Mouse (Mus musculus): ENCODE data around the gene Nif3l1. TPM values are rescaled to one million over a fixed set of nuclear protein-coding genes. Genes with fewer than 3 reads are reported as not detected.

The Nif3l1 gene
- total RNA-seq (2012; rRNA removed) (26.9 and 28.5 TPM in 2 replicates), polyA plus RNA-seq (2012; ENCODE audit: insufficient read depth in 1 of 2, insufficient read length in 2 of 2, low read depth in 1 of 2, low replicate concordance in 2 of 2, missing spikeins in 1 of 2) (10 to 100 TPM in 1 of 2 experiments, not detected in 1; 32.8 TPM)

GRCm38 (mm10) chr1:58445143-58445722 lies at the start of gene Nif3l1, which contains the start of gene Ppil3:
Gene Nif3l1 (plus strand): TSS chr1:58445151.
Gene Ppil3 (minus strand): TSS chr1:58445486.
- no peak for TF ChIP-seq JUND (IDR thresholded peaks at IDR 0.05; ENCODE audit: low read depth, low read length)
- peak; percentile 82; the same call in 1 of the 2 replicates for TF ChIP-seq POLR2AphosphoS2 (IDR thresholded peaks at IDR 0.05; ENCODE audit: low read length)
- TF ChIP-seq NRF1 (IDR thresholded peaks at IDR 0.05; ENCODE audit: insufficient read depth, low read depth, low read length, poor library complexity, severe bottlenecking): peak; percentile 21; the same call in 1 of the 2 replicates
- peak; percentile 31; the same call in 1 of the 2 replicates for TF ChIP-seq MAZ (IDR thresholded peaks at IDR 0.05; ENCODE audit: low read depth, low read length)
- peak; percentile 91; the same call in 1 of the 2 replicates for TF ChIP-seq UBTF (IDR thresholded peaks at IDR 0.05; ENCODE audit: borderline replicate concordance, insufficient read depth, low read depth, low read length)
- peak; percentile 77 for TF ChIP-seq NELFE (IDR thresholded peaks at IDR 0.05; ENCODE audit: low read depth, low read length)
- TF ChIP-seq ZMIZ1 (IDR thresholded peaks at IDR 0.05; ENCODE audit: low read depth, low read length): peak; percentile 77
- no peak for TF ChIP-seq ZKSCAN1 (IDR thresholded peaks at IDR 0.05; ENCODE audit: low read depth, low read length)
- TF ChIP-seq KAT2A (conservative IDR thresholded peaks at IDR 0.05; ENCODE audit: low read depth, low read length): peak; percentile 81
- no peak for TF ChIP-seq E2F4 (IDR thresholded peaks at IDR 0.05; ENCODE audit: borderline replicate concordance, low read depth, low read length)
- TF ChIP-seq RAD21 (IDR thresholded peaks at IDR 0.05; ENCODE audit: low read depth, low read length): no peak
- no peak for TF ChIP-seq MAFK (IDR thresholded peaks at IDR 0.05; ENCODE audit: borderline replicate concordance, low read depth, low read length)
- TF ChIP-seq HCFC1 (IDR thresholded peaks at IDR 0.05; ENCODE audit: low read depth, low read length): peak; percentile 96
- peak; percentile 74 for TF ChIP-seq MXI1 (IDR thresholded peaks at IDR 0.05; ENCODE audit: low read depth, low read length)
- peak; percentile 63 to 88; a peak in 3 of 4 replicates for TF ChIP-seq POLR2A (IDR thresholded peaks at IDR 0.05; ENCODE audit: control insufficient read depth in 1 of 2, insufficient read depth in 1 of 2, low read depth in 1 of 2, low read length in 2 of 2, poor library complexity in 1 of 2)
- TF ChIP-seq EP300 (IDR thresholded peaks at IDR 0.05; ENCODE audit: low read depth in 1 of 2, low read length in 2 of 2): peak in 1 of 2 experiments; percentile 12; a peak in 1 of 4 replicates
- 0 out of 2 replicates have a peak, but pooled peaks have one; percentile 40 for TF ChIP-seq ETS1 (IDR thresholded peaks at IDR 0.05; ENCODE audit: low read depth, low read length)
- peak; percentile 75 for TF ChIP-seq MYC (IDR thresholded peaks at IDR 0.05; ENCODE audit: low read depth, low read length)
- TF ChIP-seq GABPA (IDR thresholded peaks at IDR 0.05; ENCODE audit: low read depth, low read length): no peak
- no peak for TF ChIP-seq SMC3 (IDR thresholded peaks at IDR 0.05; ENCODE audit: low read depth, low read length)
- TF ChIP-seq MYB (IDR thresholded peaks at IDR 0.05; ENCODE audit: low read depth, low read length): no peak
- TF ChIP-seq TCF12 (IDR thresholded peaks at IDR 0.05; ENCODE audit: low read depth, low read length): peak; percentile 67
- TF ChIP-seq POLR2AphosphoS5 (IDR thresholded peaks at IDR 0.05; ENCODE audit: borderline replicate concordance, low read depth, low read length): no peak
- TF ChIP-seq TBP (IDR thresholded peaks at IDR 0.05; ENCODE audit: low read depth, low read length): peak; percentile 77
- peak; percentile 94 for TF ChIP-seq SIN3A (IDR thresholded peaks at IDR 0.05; ENCODE audit: low read length)
- peak; percentile 92 for TF ChIP-seq ELF1 (IDR thresholded peaks at IDR 0.05; ENCODE audit: low read depth, low read length)
- TF ChIP-seq MAX (IDR thresholded peaks at IDR 0.05; ENCODE audit: low read length): peak; percentile 71
- H3K79me2 ChIP-seq (ENCODE audit: control insufficient read depth, insufficient read depth, low read length, poor library complexity): peaks cover 17% of the 10 kb centered on the region
- peak within 1 kb of the TSS; percentile 87 for H3K27ac ChIP-seq (ENCODE audit: control insufficient read depth, low read depth, low read length)
- DNase-seq (ENCODE audit: low read depth, low spot score): peak; percentile 96
- H3K4me1 ChIP-seq (ENCODE audit: control insufficient read depth in 1 of 2, insufficient read depth in 2 of 2, low read length in 2 of 2): peaks cover 2 to 6% of the 10 kb centered on the region in 2 experiments; a peak in 2 of 4 replicates
- H3K9me3 ChIP-seq (replicated peaks; ENCODE audit: insufficient read depth, low read length): no peaks in the 10 kb centered on the region
- peak within 1 kb of the TSS; percentile 84 to 90 for H3K4me3 ChIP-seq (ENCODE audit: control insufficient read depth in 1 of 2, insufficient read depth in 1 of 2, low read depth in 2 of 2, low read length in 2 of 2)
- no peaks in the 10 kb centered on the region for H3K27me3 ChIP-seq (ENCODE audit: control insufficient read depth in 1 of 2, insufficient read depth in 2 of 2, low read length in 2 of 2)
- no peaks in the 10 kb centered on the region; a peak in 1 of 4 replicates for H3K36me3 ChIP-seq (ENCODE audit: control insufficient read depth in 1 of 2, insufficient read depth in 2 of 2, low read length in 2 of 2)
- H3K9ac ChIP-seq (ENCODE audit: control insufficient read depth, low read depth, low read length, poor library complexity, severe bottlenecking): peak within 1 kb of the TSS; percentile 87
